Mouse (Mus musculus): ENCODE measurements around the gene Prss57. TPM values are rescaled to one million over a fixed set of nuclear protein-coding genes. Genes with fewer than 3 reads are reported as not detected.

The Prss57 gene
- polyA plus RNA-seq, 1 experiment from 2014 or later: 0.04 TPM

- H3K9me3 ChIP-seq (replicated peaks; ENCODE audit: low read length): 0 out of 2 replicates have a peak, but pooled peaks cover 6% of the 10 kb centered on the region
- WGBS: 72% methylated on average over 14 of the region's 14 CpGs
Measured at GRCm38 (mm10) chr10:79736706-79737105, 54.1 kb downstream of the Prss57 start.

GRCm38 (mm10) chr10:79735361-79735760 is 55.4 kb downstream of the Prss57 start:
- Histone ChIP-seq H3K4me2 (ENCODE audit: low read length) (peak overlapping the region; percentile 37), H3K9me3 (replicated peaks; ENCODE audit: low read length) (0 out of 2 replicates have a peak, but pooled peaks cover 6% of the 10 kb centered on the region)

More at GRCm38 (mm10) chr10:79736706-79737105, 54.1 kb downstream of the Prss57 start:
- Histone ChIP-seq H3K27ac (no peak overlapping the region), H3K4me1 (replicated peaks; ENCODE audit: insufficient read depth, low read length) (no peaks in the 10 kb centered on the region), H3K4me3 (replicated peaks; ENCODE audit: low read depth, low read length) (no peak overlapping the region), H3K36me3 (ENCODE audit: insufficient read depth, low read length) (peaks cover 66% of the 10 kb centered on the region), H3K27me3 (ENCODE audit: insufficient read depth, low read length) (no peaks in the 10 kb centered on the region), H3K9ac (ENCODE audit: low read depth, low read length) (no peak overlapping the region), H3K4me2 (ENCODE audit: low read length) (no peak overlapping the region)
- no peak for TF ChIP-seq CTCF (IDR thresholded peaks at IDR 0.05; ENCODE audit: low read depth)
- ATAC-seq (replicated peaks; ENCODE audit: low FRiP score, low read depth): no peak
- no peak for DNase-seq (ENCODE audit: low spot score)

GRCm38 (mm10) chr10:79733847-79734246 is 56.9 kb downstream of the Prss57 start:
- no peak overlapping the region for H3K9ac ChIP-seq (ENCODE audit: low read depth, low read length)
- 0 out of 2 replicates have a peak, but pooled peaks cover 1% of the 10 kb centered on the region for H3K9me3 ChIP-seq (replicated peaks; ENCODE audit: low read length)
- H3K4me1 ChIP-seq (replicated peaks; ENCODE audit: insufficient read depth, low read length): no peaks in the 10 kb centered on the region
- WGBS: 90% methylated on average over 15 of the region's 15 CpGs
- H3K27me3 ChIP-seq (ENCODE audit: insufficient read depth, low read length): no peaks in the 10 kb centered on the region
- H3K4me3 ChIP-seq (replicated peaks; ENCODE audit: low read depth, low read length): no peak overlapping the region
- H3K36me3 ChIP-seq (ENCODE audit: insufficient read depth, low read length): peaks cover 37% of the 10 kb centered on the region
- no peak for TF ChIP-seq CTCF (IDR thresholded peaks at IDR 0.05; ENCODE audit: low read depth)
- no peak for ATAC-seq (replicated peaks; ENCODE audit: low FRiP score, low read depth)
- no peak for DNase-seq (ENCODE audit: low spot score)
- H3K4me2 ChIP-seq (ENCODE audit: low read length): no peak overlapping the region
- no peak overlapping the region for H3K27ac ChIP-seq

More at GRCm38 (mm10) chr10:79735361-79735760, 55.4 kb downstream of the Prss57 start:
- Histone ChIP-seq H3K36me3 (ENCODE audit: insufficient read depth, low read length) (peaks cover 52% of the 10 kb centered on the region), H3K27ac (no peak overlapping the region), H3K9ac (ENCODE audit: low read depth, low read length) (no peak overlapping the region), H3K4me3 (replicated peaks; ENCODE audit: low read depth, low read length) (no peak overlapping the region), H3K27me3 (ENCODE audit: insufficient read depth, low read length) (no peaks in the 10 kb centered on the region), H3K4me1 (replicated peaks; ENCODE audit: insufficient read depth, low read length) (no peaks in the 10 kb centered on the region)
- no peak for DNase-seq (ENCODE audit: low spot score)
- no peak for ATAC-seq (replicated peaks; ENCODE audit: low FRiP score, low read depth)
- 48% methylated on average over 43 of the region's 52 CpGs for WGBS
- peak; percentile 30; the same call in 1 of the 2 replicates for TF ChIP-seq CTCF (IDR thresholded peaks at IDR 0.05; ENCODE audit: low read depth)

- no peaks in the 10 kb centered on the region for H3K9me3 ChIP-seq (replicated peaks; ENCODE audit: low read length)
- H3K4me1 ChIP-seq (replicated peaks; ENCODE audit: insufficient read depth, low read length): no peaks in the 10 kb centered on the region
- no peaks in the 10 kb centered on the region for H3K27me3 ChIP-seq (ENCODE audit: insufficient read depth, low read length)
- H3K27ac ChIP-seq: no peak overlapping the region
- H3K4me3 ChIP-seq (replicated peaks; ENCODE audit: low read depth, low read length): no peak overlapping the region
- H3K4me2 ChIP-seq (ENCODE audit: low read length): no peak overlapping the region
- ATAC-seq (replicated peaks; ENCODE audit: low FRiP score, low read depth) (no peak), DNase-seq (ENCODE audit: low spot score) (no peak)
- no peak overlapping the region for H3K9ac ChIP-seq (ENCODE audit: low read depth, low read length)
- TF ChIP-seq CTCF (IDR thresholded peaks at IDR 0.05; ENCODE audit: low read depth): peak; percentile 58
- H3K36me3 ChIP-seq (ENCODE audit: insufficient read depth, low read length): peaks cover 24% of the 10 kb centered on the region
- WGBS: 90% methylated on average over 1 of the region's 1 CpGs
Measured at GRCm38 (mm10) chr10:79732500-79732899, 58.3 kb downstream of the Prss57 start.

Other genes with a start within 250 kb of the Prss57 start
- gene Mier2, start 235.8 kb downstream of the Prss57 start, polyA plus RNA-seq (2015; fragmentation: Nextera tagmentation; extraction: Ambion mirVana): 27.4 and 29.4 TPM in 2 replicates
- gene Theg, start 203.6 kb downstream of the Prss57 start, polyA plus RNA-seq (2015; fragmentation: Nextera tagmentation; extraction: Ambion mirVana): not detected in 2 replicates
- gene C2cd4c, start 176.9 kb downstream of the Prss57 start, polyA plus RNA-seq (2015; fragmentation: Nextera tagmentation; extraction: Ambion mirVana): 0.03 TPM in 1 of 2 replicates, not detected in the other
- 5.4 TPM in 2 replicates for gene Shc2, start 153.0 kb downstream of the Prss57 start, polyA plus RNA-seq (2015; fragmentation: Nextera tagmentation; extraction: Ambion mirVana)
- not detected in 2 replicates for gene Odf3l2, start 145.2 kb downstream of the Prss57 start, polyA plus RNA-seq (2015; fragmentation: Nextera tagmentation; extraction: Ambion mirVana)
- gene Madcam1, start 126.4 kb downstream of the Prss57 start, polyA plus RNA-seq (2015; fragmentation: Nextera tagmentation; extraction: Ambion mirVana): 1.5 TPM in 2 replicates
- 82.5 and 84.9 TPM in 2 replicates for gene Tpgs1, start 121.6 kb downstream of the Prss57 start, polyA plus RNA-seq (2015; fragmentation: Nextera tagmentation; extraction: Ambion mirVana)
- 68.1 and 75.7 TPM in 2 replicates for gene Cdc34, start 108.8 kb downstream of the Prss57 start, polyA plus RNA-seq (2015; fragmentation: Nextera tagmentation; extraction: Ambion mirVana)
- 0.34 and 0.50 TPM in 2 replicates for gene Gzmm, start 101.9 kb downstream of the Prss57 start, polyA plus RNA-seq (2015; fragmentation: Nextera tagmentation; extraction: Ambion mirVana)
- 1,067 and 1,079 TPM in 2 replicates for gene Bsg, start 86.5 kb downstream of the Prss57 start, polyA plus RNA-seq (2015; fragmentation: Nextera tagmentation; extraction: Ambion mirVana)
- gene Hcn2, start 74.3 kb downstream of the Prss57 start, polyA plus RNA-seq (2015; fragmentation: Nextera tagmentation; extraction: Ambion mirVana): 0.17 and 0.28 TPM in 2 replicates
- gene Polrmt, start 44.4 kb downstream of the Prss57 start, polyA plus RNA-seq (2015; fragmentation: Nextera tagmentation; extraction: Ambion mirVana): 37.9 and 38.5 TPM in 2 replicates
- 0.11 and 0.36 TPM in 2 replicates for gene Fgf22, start 35.9 kb downstream of the Prss57 start, polyA plus RNA-seq (2015; fragmentation: Nextera tagmentation; extraction: Ambion mirVana)
- gene Rnf126, start 24.0 kb downstream of the Prss57 start, polyA plus RNA-seq (2015; fragmentation: Nextera tagmentation; extraction: Ambion mirVana): 74.5 and 82.4 TPM in 2 replicates
- 32.9 and 38.7 TPM in 2 replicates for gene Fstl3, start 13.7 kb downstream of the Prss57 start, polyA plus RNA-seq (2015; fragmentation: Nextera tagmentation; extraction: Ambion mirVana)
- gene Palm, start 2.6 kb upstream of the Prss57 start, polyA plus RNA-seq (2015; fragmentation: Nextera tagmentation; extraction: Ambion mirVana): 132 and 152 TPM in 2 replicates
- gene Misp, start 30.0 kb upstream of the Prss57 start, polyA plus RNA-seq (2015; fragmentation: Nextera tagmentation; extraction: Ambion mirVana): 24.5 and 24.8 TPM in 2 replicates
- 220 and 238 TPM in 2 replicates for gene Ptbp1, start 63.5 kb upstream of the Prss57 start, polyA plus RNA-seq (2015; fragmentation: Nextera tagmentation; extraction: Ambion mirVana)
- 6.5 and 7.9 TPM in 2 replicates for gene Prtn3, start 83.5 kb upstream of the Prss57 start, polyA plus RNA-seq (2015; fragmentation: Nextera tagmentation; extraction: Ambion mirVana)
- 37.0 and 41.5 TPM in 2 replicates for gene Plppr3, start 83.7 kb upstream of the Prss57 start, polyA plus RNA-seq (2015; fragmentation: Nextera tagmentation; extraction: Ambion mirVana)
- 0.14 TPM in 1 of 2 replicates, not detected in the other for gene Elane, start 95.3 kb upstream of the Prss57 start, polyA plus RNA-seq (2015; fragmentation: Nextera tagmentation; extraction: Ambion mirVana)
- gene Cfd, start 99.9 kb upstream of the Prss57 start, polyA plus RNA-seq (2015; fragmentation: Nextera tagmentation; extraction: Ambion mirVana): 0.13 TPM in 1 of 2 replicates, not detected in the other
- gene Med16, start 118.0 kb upstream of the Prss57 start, polyA plus RNA-seq (2015; fragmentation: Nextera tagmentation; extraction: Ambion mirVana): 44.9 and 49.0 TPM in 2 replicates
- gene Gm26602, start 119.9 kb upstream of the Prss57 start, polyA plus RNA-seq (2015; fragmentation: Nextera tagmentation; extraction: Ambion mirVana): 4.8 and 21.6 TPM in 2 replicates
- gene Kiss1r, start 126.0 kb upstream of the Prss57 start, polyA plus RNA-seq (2015; fragmentation: Nextera tagmentation; extraction: Ambion mirVana): 1.6 and 1.8 TPM in 2 replicates
- 120 and 137 TPM in 2 replicates for gene R3hdm4, start 130.2 kb upstream of the Prss57 start, polyA plus RNA-seq (2015; fragmentation: Nextera tagmentation; extraction: Ambion mirVana)
- gene Arid3a, start 136.1 kb upstream of the Prss57 start, polyA plus RNA-seq (2015; fragmentation: Nextera tagmentation; extraction: Ambion mirVana): 4.1 and 4.5 TPM in 2 replicates
- gene Wdr18, start 169.2 kb upstream of the Prss57 start, polyA plus RNA-seq (2015; fragmentation: Nextera tagmentation; extraction: Ambion mirVana): 78.9 and 81.9 TPM in 2 replicates
- gene Grin3b, start 179.8 kb upstream of the Prss57 start, polyA plus RNA-seq (2015; fragmentation: Nextera tagmentation; extraction: Ambion mirVana): 0.17 and 0.20 TPM in 2 replicates
- gene Tmem259, start 193.4 kb upstream of the Prss57 start, polyA plus RNA-seq (2015; fragmentation: Nextera tagmentation; extraction: Ambion mirVana): 23.7 and 26.6 TPM in 2 replicates
- 221 and 261 TPM in 2 replicates for gene Cnn2, start 197.6 kb upstream of the Prss57 start, polyA plus RNA-seq (2015; fragmentation: Nextera tagmentation; extraction: Ambion mirVana)
- 2.4 and 2.6 TPM in 2 replicates for gene Abca7, start 205.5 kb upstream of the Prss57 start, polyA plus RNA-seq (2015; fragmentation: Nextera tagmentation; extraction: Ambion mirVana)
- gene Arhgap45, start 225.7 kb upstream of the Prss57 start, polyA plus RNA-seq (2015; fragmentation: Nextera tagmentation; extraction: Ambion mirVana): 4.0 and 4.6 TPM in 2 replicates
- 208 and 210 TPM in 2 replicates for gene Polr2e, start 248.8 kb upstream of the Prss57 start, polyA plus RNA-seq (2015; fragmentation: Nextera tagmentation; extraction: Ambion mirVana)